Comparison of ENCODE assay signal across 11 mouse cellular contexts in genomic region chr6:32280728-32281127, GRCm38 (mm10).
DNase-seq lines count a peak whose midpoint lies in the region; ATAC-seq and TF ChIP-seq lines count a peak whose summit lies in the region.
"Had no signal": no experiment of that assay in that cellular context is flagged by ENCODE, and none has a peak within 500 bp of the region (broad histone marks: within the 10 kb centered on the region; RNA-seq: fewer than 3 reads in every experiment).

No protein-coding gene starts in this region.

- no peak for ATAC-seq in hindbrain, postnatal 0 days
- ATAC-seq in hindbrain, embryonic 12.5 days (ENCODE audit: low FRiP score) = no peak

- no peak overlapping the region for H3K9ac ChIP-seq in hindbrain, postnatal 0 days (replicated peaks; ENCODE audit: low read length)
- H3K9ac ChIP-seq in hindbrain, embryonic 12.5 days = no peak overlapping the region
- H3K9ac ChIP-seq: embryonic facial prominence, embryonic 13.5 days had no signal

- H3K4me3 ChIP-seq in hindbrain, postnatal 0 days (ENCODE audit: low read length) = no peak overlapping the region
- no peak overlapping the region for H3K4me3 ChIP-seq in hindbrain, embryonic 12.5 days
- H3K4me3 ChIP-seq: embryonic facial prominence, embryonic 13.5 days had no signal

- H3K36me3 ChIP-seq in hindbrain, postnatal 0 days (ENCODE audit: insufficient read depth, low read length) = no peaks in the 10 kb centered on the region
- no peaks in the 10 kb centered on the region for H3K36me3 ChIP-seq in hindbrain, embryonic 12.5 days
- H3K36me3 ChIP-seq: embryonic facial prominence, embryonic 13.5 days had no signal

- no peaks in the 10 kb centered on the region for H3K9me3 ChIP-seq in hindbrain, postnatal 0 days (ENCODE audit: low read length)
- no peaks in the 10 kb centered on the region for H3K9me3 ChIP-seq in hindbrain, embryonic 12.5 days (replicated peaks)
- H3K9me3 ChIP-seq: embryonic facial prominence, embryonic 13.5 days had no signal

- WGBS in hindbrain, postnatal 0 days = 24% methylated on average over 2 of the region's 2 CpGs
- 39% methylated on average over 2 of the region's 2 CpGs for WGBS in hindbrain, embryonic 12.5 days

- no peaks in the 10 kb centered on the region for H3K27me3 ChIP-seq in hindbrain, postnatal 0 days (ENCODE audit: insufficient read depth, low read length)
- no peaks in the 10 kb centered on the region for H3K27me3 ChIP-seq in hindbrain, embryonic 12.5 days
- H3K27me3 ChIP-seq: embryonic facial prominence, embryonic 13.5 days had no signal

- H3K4me2 ChIP-seq in hindbrain, postnatal 0 days (ENCODE audit: low read depth, low read length) = no peak overlapping the region
- H3K4me2 ChIP-seq in hindbrain, embryonic 12.5 days (replicated peaks) = no peak overlapping the region
- H3K4me2 ChIP-seq: embryonic facial prominence, embryonic 13.5 days had no signal

- DNase-seq in hindbrain, postnatal 0 days (ENCODE audit: low spot score) = peak; percentile 23
- DNase-seq in 416B (ENCODE audit: low read depth) = peak; percentile 29
- peak; percentile 1 for DNase-seq in WW6 (ENCODE audit: low read depth, low spot score)
- peak; percentile 68 for DNase-seq in hindlimb bud, embryonic 11.5 days (ENCODE audit: extremely low spot score, low read depth, low spot score)
- DNase-seq in layer of hippocampus, adult 9-11 months = no peak
- no peak for DNase-seq in thymus, postnatal 10 days (ENCODE audit: low spot score in 2 of 2)
- no peak for DNase-seq in ovary, postnatal 36 days (ENCODE audit: low spot score)
- DNase-seq: lung, adult 18-20 months; thymus, postnatal 25 days had no signal

- no peak overlapping the region for H3K27ac ChIP-seq in hindbrain, postnatal 0 days
- H3K27ac ChIP-seq in hindbrain, embryonic 12.5 days = no peak overlapping the region
- H3K27ac ChIP-seq: embryonic facial prominence, embryonic 13.5 days had no signal

- no peaks in the 10 kb centered on the region for H3K4me1 ChIP-seq in hindbrain, postnatal 0 days (ENCODE audit: insufficient read depth, low read length)
- H3K4me1 ChIP-seq in hindbrain, embryonic 12.5 days = no peaks in the 10 kb centered on the region
- H3K4me1 ChIP-seq: embryonic facial prominence, embryonic 13.5 days had no signal

- no peak for TF ChIP-seq CTCF in hindbrain, postnatal 0 days (IDR thresholded peaks at IDR 0.05; ENCODE audit: low read depth)

Comparison
In these comparisons a context has a peak if more than half of its experiments do, and no peak if none do; other contexts are left out.
1. DNase-seq: peak in hindbrain, postnatal 0 days (single experiment), 416B (single experiment), WW6 (single experiment) and hindlimb bud, embryonic 11.5 days (single experiment); none in layer of hippocampus, adult 9-11 months (single experiment), thymus, postnatal 10 days (0 of 2) and ovary, postnatal 36 days (single experiment).